Mouse (Mus musculus) heart, postnatal 0 days (tissue): Measurements from ENCODE around the gene Ppm1m.

Source experiments
- CTCF ChIP-seq: IDR thresholded peaks from 2 replicates; pipeline ENCODE4 v1.5.1; 2016; ENCODE audit warnings: antibody characterized with exemption, control low read depth, low read depth
- EP300 ChIP-seq: IDR thresholded peaks from 2 replicates; pipeline ENCODE4 v1.6.1; 2016; ENCODE audit warnings: antibody characterized with exemption, low read depth

DNA sequence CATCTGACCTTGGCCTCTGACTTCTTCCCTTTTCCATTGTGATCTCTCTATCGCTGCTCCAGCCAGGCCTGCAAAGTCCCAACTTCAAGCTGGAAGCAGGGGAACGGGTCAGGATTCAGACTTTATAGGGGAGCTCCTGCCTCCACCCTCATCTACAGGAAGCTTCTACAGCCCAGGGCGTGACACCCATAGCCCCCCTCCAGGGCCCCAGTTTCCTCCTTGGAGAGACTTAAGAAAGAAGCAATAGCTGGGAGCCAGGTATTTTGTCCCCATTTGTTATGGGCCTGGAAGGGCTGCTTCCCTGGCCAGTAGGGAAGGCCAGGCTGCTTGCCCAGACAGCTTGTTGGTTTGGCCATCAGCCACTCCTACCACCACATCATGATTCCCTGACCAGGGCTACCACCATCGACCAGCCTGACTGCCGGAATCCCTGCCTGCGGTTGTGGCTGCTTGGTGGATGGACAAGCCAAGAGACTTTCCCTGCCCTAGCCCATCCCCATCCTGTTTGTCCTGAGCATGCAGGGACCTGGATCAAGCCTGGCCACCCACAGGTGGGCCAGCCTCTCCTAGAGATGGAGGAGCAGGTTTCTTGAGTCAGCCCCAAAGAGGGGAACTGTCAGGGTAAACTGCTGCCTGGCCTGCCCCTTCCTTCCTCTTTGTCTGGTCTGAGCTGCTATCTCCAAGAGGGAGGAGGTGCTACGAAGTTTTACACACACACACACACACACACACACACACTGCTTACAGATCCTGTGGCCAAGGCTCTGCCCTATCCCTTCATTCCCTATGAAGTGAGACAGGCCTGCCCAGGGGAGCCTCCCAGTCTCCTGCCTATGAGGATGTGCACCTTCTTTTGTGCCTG is 4.7 kb upstream of the Ppm1m start:
- TF ChIP-seq CTCF (no peak), EP300 (no peak)
